Mouse (Mus musculus): Measurements from ENCODE around the gene Tmem100.

The Tmem100 gene

GRCm38 (mm10) chr11:90062657-90063056 lies 32.5 kb downstream of the Tmem100 start:
- DNase-seq (ENCODE audit: low spot score) = no peak

- no peak for DNase-seq (ENCODE audit: low spot score)
Observed at GRCm38 (mm10) chr11:90066405-90067250, 36.5 kb downstream of the Tmem100 start.

- no peak for DNase-seq (ENCODE audit: low spot score)
Observed at GRCm38 (mm10) chr11:90071747-90072146, 41.6 kb downstream of the Tmem100 start.

GRCm38 (mm10) chr11:90073201-90073600 lies 43.1 kb downstream of the Tmem100 start:
- DNase-seq (ENCODE audit: low spot score) = no peak

- DNase-seq (ENCODE audit: low spot score) = no peak
Observed at GRCm38 (mm10) chr11:90076666-90077065, 46.5 kb downstream of the Tmem100 start.

- DNase-seq (ENCODE audit: low spot score) = no peak
Observed at GRCm38 (mm10) chr11:90080678-90081267, 50.6 kb downstream of the Tmem100 start.

- no peak for DNase-seq (ENCODE audit: low spot score)
Observed at GRCm38 (mm10) chr11:90081820-90082596, 51.9 kb downstream of the Tmem100 start.

GRCm38 (mm10) chr11:90083042-90083441 lies 52.9 kb downstream of the Tmem100 start:
- no peak for DNase-seq (ENCODE audit: low spot score)

- no peak for DNase-seq (ENCODE audit: low spot score)
Observed at GRCm38 (mm10) chr11:90084166-90084565, 54.0 kb downstream of the Tmem100 start.
